Mouse (Mus musculus) G1E (cell line): Measurements from ENCODE around the gene Acp4. TPM values are rescaled to one million over a fixed set of nuclear protein-coding genes. Genes with fewer than 3 reads are reported as not detected.
"Not testable (repeated sequence)": the region's sequence is repeated elsewhere in the genome, so short reads cannot be mapped to it uniquely, and the experiment has no call there.

Experiments
- ATAC-seq: 2 replicates; pipeline ENCODE4 v1.8.0; 2016; ENCODE audit warnings: mild to moderate bottlenecking; ENCODE audit not compliant: insufficient number of reproducible peaks, poor library complexity, low FRiP score, severe bottlenecking; ENCODE audit errors: extremely low read depth
- DNase-seq: peaks from one replicate; pipeline ENCODE4 v3.0.0; 2012; ENCODE audit warnings: low spot score
- H3K27me3 ChIP-seq: 2 replicates; pipeline ENCODE4 v1.6.1; 2012; ENCODE audit warnings: mild to moderate bottlenecking, low read length, inconsistent platforms; ENCODE audit not compliant: insufficient read depth
- H3K36me3 ChIP-seq: replicated peaks from 2 replicates; pipeline ENCODE3; 2012; ENCODE audit warnings: mild to moderate bottlenecking, inconsistent platforms
- H3K4me1 ChIP-seq: 2 replicates; pipeline ENCODE4 v1.6.1; 2012; ENCODE audit warnings: low read depth, low read length, inconsistent platforms, mixed read lengths; ENCODE audit not compliant: insufficient read depth
- H3K4me3 ChIP-seq: 2 replicates; pipeline ENCODE4 v1.5.1; 2012; ENCODE audit warnings: low read depth, mild to moderate bottlenecking, inconsistent platforms, low read length, moderate library complexity, mixed read lengths
- H3K9me3 ChIP-seq: replicated peaks from 2 replicates; pipeline ENCODE4 v1.6.1; 2012; ENCODE audit warnings: inconsistent platforms
- CTCF ChIP-seq: IDR thresholded peaks from 2 replicates; pipeline ENCODE4 v1.5.1; 2012; ENCODE audit warnings: low read depth, low read length, inconsistent platforms, mixed read lengths
- GATA1 ChIP-seq: IDR thresholded peaks from 2 replicates; pipeline ENCODE4 v1.6.1; 2012; ENCODE audit warnings: borderline replicate concordance, low read length, inconsistent platforms, mixed read lengths
- GATA2 ChIP-seq: IDR thresholded peaks from 2 replicates; pipeline ENCODE4 v1.6.1; 2012; ENCODE audit warnings: low read depth, low read length, inconsistent platforms, borderline replicate concordance
- POLR2AphosphoS5 ChIP-seq: IDR thresholded peaks from 2 replicates; pipeline ENCODE4 v1.6.1; 2012; ENCODE audit warnings: low read depth, low read length, inconsistent platforms; ENCODE audit not compliant: insufficient replicate concordance
- TAL1 ChIP-seq: conservative IDR thresholded peaks from 2 replicates; pipeline ENCODE4 v1.6.1; 2012; ENCODE audit warnings: low read depth, low read length, inconsistent platforms, mixed read lengths
- polyA plus RNA-seq: library from polyadenylated mRNA; stranded (reverse); fragments of >175 nt; gene quantifications from 2 replicates; pipeline ENCODE4 v1.2.3, GENCODE M21; 2012
- total RNA-seq, 2 experiments: library from RNA; stranded (forward) in 1 of 2; stranded (reverse) in 1 of 2; fragments of 200-1000 nt in 1 of 2; fragments of >200 nt in 1 of 2; fragmentation: Nextera tagmentation in 1 of 2; gene quantifications; 2 replicates each; pipeline ENCODE4 v1.2.3; 2014 to 2017

Acp4 gene
- total and polyA plus RNA-seq, 3 experiments, result not detected

DNA sequence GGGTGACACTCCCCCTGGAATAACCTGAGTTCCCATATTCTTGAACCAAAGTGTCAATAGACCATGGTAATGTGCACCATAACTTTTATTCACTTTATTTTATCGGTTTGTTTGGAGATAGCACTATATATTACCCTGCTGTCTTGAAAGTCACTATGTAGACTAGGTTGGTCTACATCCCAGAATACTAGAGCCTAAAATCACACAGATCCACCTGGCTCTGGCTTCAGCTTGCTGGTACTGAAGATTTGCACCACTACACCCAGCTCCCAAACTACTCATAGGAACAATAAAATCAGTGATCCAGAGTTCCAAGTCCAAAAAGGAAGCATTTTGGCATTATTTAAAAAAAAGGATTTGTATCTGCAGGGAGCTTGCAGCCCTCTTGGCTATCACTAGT is 41.5 kb downstream of the Acp4 start, which contains the start of gene Klk1b5:
Gene Klk1b5 (plus strand): TSS at position 301 of the 400 bp plus-strand sequence.
- Histone ChIP-seq H3K9me3 (no peaks in the 10 kb centered on the region), H3K4me1 (no peaks in the 10 kb centered on the region), H3K4me3 (no peak within 1 kb of the TSS), H3K27me3 (peaks cover 8% of the 10 kb centered on the region), H3K36me3 (no peaks in the 10 kb centered on the region)
- DNase-seq (no peak), ATAC-seq (no peak)
- no peak for TF ChIP-seq TAL1
- no peak for TF ChIP-seq CTCF
- no peak for TF ChIP-seq POLR2AphosphoS5
- TF ChIP-seq GATA2, result no peak
- no peak for TF ChIP-seq GATA1

DNA sequence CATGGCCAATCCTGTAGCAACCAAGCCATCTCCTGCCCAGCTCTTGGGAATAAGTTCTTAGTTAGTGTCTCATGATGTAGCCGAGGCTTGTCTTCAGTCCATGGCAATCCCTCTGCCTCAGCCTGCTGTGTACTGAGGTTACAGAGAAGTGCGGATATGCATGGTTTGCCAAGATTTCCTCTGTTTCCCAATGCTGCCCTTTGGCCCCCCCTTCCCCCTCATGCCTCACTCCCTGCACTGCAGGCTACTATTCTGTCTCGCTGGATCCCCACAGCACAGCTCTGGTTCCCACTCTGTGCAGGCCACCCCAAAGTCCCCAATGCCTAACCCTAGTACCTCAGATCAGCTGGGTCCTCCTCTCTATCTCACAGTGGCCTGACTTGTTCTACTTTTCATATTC is 48.9 kb downstream of the Acp4 start:
- no peak overlapping the region for H3K4me3 ChIP-seq
- no peak for TF ChIP-seq CTCF
- TF ChIP-seq POLR2AphosphoS5, result no peak
- TF ChIP-seq GATA1, result no peak
- no peak for TF ChIP-seq GATA2
- no peak for TF ChIP-seq TAL1
- no peaks in the 10 kb centered on the region for H3K9me3 ChIP-seq
- no peaks in the 10 kb centered on the region for H3K36me3 ChIP-seq
- peaks cover 3% of the 10 kb centered on the region; the same call in 1 of the 2 replicates for H3K27me3 ChIP-seq
- ATAC-seq (no peak), DNase-seq (no peak)
- no peaks in the 10 kb centered on the region for H3K4me1 ChIP-seq

DNA sequence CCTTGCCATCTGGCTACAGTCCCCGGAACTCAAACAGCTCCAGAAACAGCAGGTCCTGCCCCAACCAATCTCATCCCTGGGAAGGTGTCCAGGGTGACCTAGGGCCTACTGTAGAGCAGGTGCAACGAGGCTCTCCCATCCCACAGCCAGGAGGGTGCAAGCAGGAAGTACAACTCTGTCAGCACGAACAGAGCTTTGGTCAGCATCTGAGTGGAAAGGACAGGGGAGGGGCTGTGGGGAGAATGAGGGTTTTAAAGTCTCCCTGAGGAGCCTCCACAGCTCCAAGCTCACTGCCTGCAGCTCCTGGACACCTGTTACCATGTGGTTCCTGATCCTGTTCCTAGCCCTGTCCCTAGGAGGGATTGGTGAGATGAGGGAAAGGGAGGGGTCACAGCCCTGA is 50.0 kb downstream of the Acp4 start, which contains the start of gene Klk1b4:
Gene Klk1b4 (plus strand): TSS at position 301 of the 400 bp plus-strand sequence.
- not testable (repeated sequence) for H3K27me3 ChIP-seq, H3K36me3 ChIP-seq, H3K4me1 ChIP-seq, DNase-seq, ATAC-seq, H3K9me3 ChIP-seq, H3K4me3 ChIP-seq

Other genes with a start within 250 kb of the Acp4 start
Only the 20 nearest of the 23 such genes appear.
- gene Klk1b27, start 205.1 kb downstream of the Acp4 start, total RNA-seq (2014; fragmentation: Nextera tagmentation), result not detected in 2 replicates
- gene Klk1b27, start 205.1 kb downstream of the Acp4 start, total RNA-seq (2017), result 0.16 TPM in 1 of 2 replicates, not detected in the other
- gene Klk1b27, start 205.1 kb downstream of the Acp4 start, polyA plus RNA-seq, result not detected in 2 replicates
- not detected in 2 replicates for gene Klk1b21, start 155.1 kb downstream of the Acp4 start, total RNA-seq (2014; fragmentation: Nextera tagmentation)
- not detected in 2 replicates for gene Klk1b21, start 155.1 kb downstream of the Acp4 start, total RNA-seq (2017)
- not detected in 2 replicates for gene Klk1b21, start 155.1 kb downstream of the Acp4 start, polyA plus RNA-seq
- not detected in 2 replicates for gene Klk1b22, start 144.7 kb downstream of the Acp4 start, total RNA-seq (2014; fragmentation: Nextera tagmentation)
- gene Klk1b22, start 144.7 kb downstream of the Acp4 start, total RNA-seq (2017), result not detected in 2 replicates
- not detected in 2 replicates for gene Klk1b22, start 144.7 kb downstream of the Acp4 start, polyA plus RNA-seq
- gene Klk1b16, start 120.6 kb downstream of the Acp4 start, total RNA-seq (2014; fragmentation: Nextera tagmentation), result not detected in 2 replicates
- not detected in 2 replicates for gene Klk1b16, start 120.6 kb downstream of the Acp4 start, total RNA-seq (2017)
- not detected in 2 replicates for gene Klk1b16, start 120.6 kb downstream of the Acp4 start, polyA plus RNA-seq
- not detected in 2 replicates for gene Klk1b24, start 69.1 kb downstream of the Acp4 start, total RNA-seq (2014; fragmentation: Nextera tagmentation)
- gene Klk1b24, start 69.1 kb downstream of the Acp4 start, total RNA-seq (2017), result not detected in 2 replicates
- gene Klk1b24, start 69.1 kb downstream of the Acp4 start, polyA plus RNA-seq, result not detected in 2 replicates
- gene Klk1b3, start 59.2 kb downstream of the Acp4 start, total RNA-seq (2014; fragmentation: Nextera tagmentation), result not detected in 2 replicates
- not detected in 2 replicates for gene Klk1b3, start 59.2 kb downstream of the Acp4 start, total RNA-seq (2017)
- gene Klk1b3, start 59.2 kb downstream of the Acp4 start, polyA plus RNA-seq, result not detected in 2 replicates
- not detected in 2 replicates for gene Klk1b4, start 49.9 kb downstream of the Acp4 start, total RNA-seq (2014; fragmentation: Nextera tagmentation)
- not detected in 2 replicates for gene Klk1b4, start 49.9 kb downstream of the Acp4 start, total RNA-seq (2017)
- not detected in 2 replicates for gene Klk1b4, start 49.9 kb downstream of the Acp4 start, polyA plus RNA-seq
- gene Klk1b5, start 41.4 kb downstream of the Acp4 start, total RNA-seq (2014; fragmentation: Nextera tagmentation), result not detected in 2 replicates
- not detected in 2 replicates for gene Klk1b5, start 41.4 kb downstream of the Acp4 start, total RNA-seq (2017)
- gene Klk1b5, start 41.4 kb downstream of the Acp4 start, polyA plus RNA-seq, result not detected in 2 replicates
- not detected in 2 replicates for gene Klk1, start 32.0 kb downstream of the Acp4 start, total RNA-seq (2014; fragmentation: Nextera tagmentation)
- gene Klk1, start 32.0 kb downstream of the Acp4 start, total RNA-seq (2017), result not detected in 2 replicates
- not detected in 2 replicates for gene Klk1, start 32.0 kb downstream of the Acp4 start, polyA plus RNA-seq
- not detected in 2 replicates for gene Gm36864, start 21.2 kb downstream of the Acp4 start, total RNA-seq (2014; fragmentation: Nextera tagmentation)
- 0.22 TPM in 1 of 2 replicates, not detected in the other for gene Gm36864, start 21.2 kb downstream of the Acp4 start, total RNA-seq (2017)
- gene Gm36864, start 21.2 kb downstream of the Acp4 start, polyA plus RNA-seq, result not detected in 2 replicates
- 0.87 and 3.6 TPM in 2 replicates for gene 1700028J19Rik, start 10.7 kb downstream of the Acp4 start, total RNA-seq (2014; fragmentation: Nextera tagmentation)
- 0.60 and 1.3 TPM in 2 replicates for gene 1700028J19Rik, start 10.7 kb downstream of the Acp4 start, total RNA-seq (2017)
- 0.05 TPM in 1 of 2 replicates, not detected in the other for gene 1700028J19Rik, start 10.7 kb downstream of the Acp4 start, polyA plus RNA-seq
- gene 2410002F23Rik, start 10.7 kb downstream of the Acp4 start, total RNA-seq (2014; fragmentation: Nextera tagmentation), result 113 and 114 TPM in 2 replicates
- gene 2410002F23Rik, start 10.7 kb downstream of the Acp4 start, total RNA-seq (2017), result 79.9 and 90.4 TPM in 2 replicates
- gene 2410002F23Rik, start 10.7 kb downstream of the Acp4 start, polyA plus RNA-seq, result 276 and 317 TPM in 2 replicates
- not detected in 2 replicates for gene Gm15517, start 4.1 kb upstream of the Acp4 start, total RNA-seq (2014; fragmentation: Nextera tagmentation)
- not detected in 2 replicates for gene Gm15517, start 4.1 kb upstream of the Acp4 start, total RNA-seq (2017)
- not detected in 2 replicates for gene Gm15517, start 4.1 kb upstream of the Acp4 start, polyA plus RNA-seq
- 3.1 and 5.3 TPM in 2 replicates for gene Clec11a, start 49.5 kb upstream of the Acp4 start, total RNA-seq (2014; fragmentation: Nextera tagmentation)
- 2.6 and 3.3 TPM in 2 replicates for gene Clec11a, start 49.5 kb upstream of the Acp4 start, total RNA-seq (2017)
- 1.8 and 2.2 TPM in 2 replicates for gene Clec11a, start 49.5 kb upstream of the Acp4 start, polyA plus RNA-seq
- 0.08 TPM in 1 of 2 replicates, not detected in the other for gene Shank1, start 52.9 kb upstream of the Acp4 start, total RNA-seq (2014; fragmentation: Nextera tagmentation)
- under 0.01 and 0.11 TPM in 2 replicates for gene Shank1, start 52.9 kb upstream of the Acp4 start, total RNA-seq (2017)
- gene Shank1, start 52.9 kb upstream of the Acp4 start, polyA plus RNA-seq, result 0.13 and 0.20 TPM in 2 replicates
- not detected in 2 replicates for gene Syt3, start 126.7 kb upstream of the Acp4 start, total RNA-seq (2014; fragmentation: Nextera tagmentation)
- not detected in 2 replicates for gene Syt3, start 126.7 kb upstream of the Acp4 start, total RNA-seq (2017)
- 0.02 TPM in 1 of 2 replicates, not detected in the other for gene Syt3, start 126.7 kb upstream of the Acp4 start, polyA plus RNA-seq
- 2.5 TPM in 1 of 2 replicates, not detected in the other for gene 1700008O03Rik, start 128.4 kb upstream of the Acp4 start, total RNA-seq (2014; fragmentation: Nextera tagmentation)
- 0.11 and 0.41 TPM in 2 replicates for gene 1700008O03Rik, start 128.4 kb upstream of the Acp4 start, total RNA-seq (2017)
- 0.49 and 0.61 TPM in 2 replicates for gene 1700008O03Rik, start 128.4 kb upstream of the Acp4 start, polyA plus RNA-seq
- gene Lrrc4b, start 171.6 kb upstream of the Acp4 start, total RNA-seq (2014; fragmentation: Nextera tagmentation), result not detected in 2 replicates
- 0.05 TPM in 1 of 2 replicates, not detected in the other for gene Lrrc4b, start 171.6 kb upstream of the Acp4 start, total RNA-seq (2017)
- gene Lrrc4b, start 171.6 kb upstream of the Acp4 start, polyA plus RNA-seq, result not detected in 2 replicates
- not detected in 2 replicates for gene Aspdh, start 208.0 kb upstream of the Acp4 start, total RNA-seq (2014; fragmentation: Nextera tagmentation)
- gene Aspdh, start 208.0 kb upstream of the Acp4 start, total RNA-seq (2017), result not detected in 2 replicates
- gene Aspdh, start 208.0 kb upstream of the Acp4 start, polyA plus RNA-seq, result not detected in 2 replicates
- gene Josd2, start 210.6 kb upstream of the Acp4 start, total RNA-seq (2014; fragmentation: Nextera tagmentation), result 48.5 and 55.0 TPM in 2 replicates
- gene Josd2, start 210.6 kb upstream of the Acp4 start, total RNA-seq (2017), result 22.1 and 27.2 TPM in 2 replicates
- gene Josd2, start 210.6 kb upstream of the Acp4 start, polyA plus RNA-seq, result 162 and 230 TPM in 2 replicates